Mouse (Mus musculus): ENCODE measurements at regions not wholly inside any gene's neighbourhood (a gene's known extent, or its start where the extent isn't known, plus 50 kb on each side); places are given as distances from the start of the nearest gene placed in this dataset.
A peak's percentile ranks its signal among the peaks of the same experiment; 100 is the strongest.

DNA sequence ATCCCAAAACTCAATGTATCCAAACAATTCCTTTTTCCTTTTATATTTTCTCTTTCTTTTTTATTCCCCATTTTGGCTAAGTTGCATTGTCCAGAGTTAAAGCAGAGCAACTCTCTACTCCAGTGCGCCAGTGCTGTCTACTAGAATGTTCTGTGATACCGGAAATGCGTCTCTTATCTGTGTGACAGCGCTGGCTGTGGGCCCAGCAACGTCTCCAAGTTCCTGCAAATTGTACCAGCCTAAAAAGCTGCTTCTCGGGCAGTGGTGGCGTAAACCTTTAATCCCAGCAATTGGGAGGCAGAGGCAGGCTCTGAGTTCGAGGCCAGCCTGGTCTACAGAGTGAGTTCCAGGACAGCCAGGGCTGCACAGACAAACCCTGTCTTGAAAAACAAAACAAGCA is 59.4 kb downstream of the Cox18 start:
- DNase-seq: no peak

DNA sequence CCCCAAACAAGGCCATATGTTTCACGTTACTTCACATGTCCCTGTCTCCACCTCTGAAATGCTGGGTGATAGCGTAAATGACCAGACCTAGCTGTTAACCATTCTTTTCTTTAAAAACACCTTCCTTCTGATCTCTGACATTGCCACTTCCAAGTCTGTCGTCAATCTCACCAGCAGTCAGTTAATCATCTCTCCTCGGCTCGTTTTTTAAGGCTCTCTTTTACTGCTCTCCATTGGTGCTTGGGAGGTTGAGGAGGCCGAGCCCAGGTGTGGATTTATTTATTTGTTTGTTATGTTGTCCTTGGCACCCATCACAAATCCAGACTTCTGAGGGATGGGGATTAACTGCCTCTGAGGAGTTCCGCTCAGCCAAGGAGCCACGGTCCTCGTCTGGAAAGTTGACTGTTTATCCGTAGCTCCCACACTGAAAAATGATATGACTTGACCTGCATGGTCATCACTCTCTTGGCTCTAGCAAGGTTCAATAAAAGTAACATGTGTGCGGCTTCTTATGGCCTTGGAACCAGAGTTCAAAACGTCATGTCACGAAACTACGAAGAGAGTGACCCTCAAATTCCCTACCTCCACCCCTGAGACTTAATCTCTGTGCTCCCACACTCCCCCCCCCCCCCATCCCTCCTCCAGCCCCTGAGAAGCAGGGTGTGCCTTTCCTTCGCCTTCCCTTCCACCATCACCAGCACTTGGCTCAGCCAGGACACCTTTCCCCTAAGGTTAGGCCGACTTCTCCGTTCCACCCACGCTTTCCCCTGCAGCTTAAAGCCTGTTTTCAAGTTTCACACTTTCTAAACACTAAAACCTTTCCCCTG is 60.6 kb downstream of the Cox18 start:
- no peak for DNase-seq

DNA sequence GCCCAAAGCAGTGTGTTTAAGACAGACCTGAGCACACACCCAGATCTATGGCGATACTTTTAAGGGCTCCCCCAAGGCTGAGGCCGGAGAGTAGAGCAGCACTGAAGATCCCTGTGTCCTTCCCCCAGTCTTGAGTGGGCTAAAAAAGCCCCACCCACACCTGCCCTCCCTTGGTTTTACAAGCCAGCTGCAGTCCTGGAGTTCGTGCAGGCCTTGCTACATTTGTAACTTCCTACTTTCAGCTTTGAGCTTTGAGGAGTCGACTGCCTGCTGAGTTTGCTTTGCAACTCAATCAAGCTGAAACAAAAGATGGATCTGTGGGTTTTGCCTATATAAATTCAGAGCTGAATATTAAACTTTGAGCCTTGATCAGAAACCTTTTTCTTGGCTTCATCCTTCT is 63.5 kb downstream of the Cox18 start:
- no peak for DNase-seq

DNA sequence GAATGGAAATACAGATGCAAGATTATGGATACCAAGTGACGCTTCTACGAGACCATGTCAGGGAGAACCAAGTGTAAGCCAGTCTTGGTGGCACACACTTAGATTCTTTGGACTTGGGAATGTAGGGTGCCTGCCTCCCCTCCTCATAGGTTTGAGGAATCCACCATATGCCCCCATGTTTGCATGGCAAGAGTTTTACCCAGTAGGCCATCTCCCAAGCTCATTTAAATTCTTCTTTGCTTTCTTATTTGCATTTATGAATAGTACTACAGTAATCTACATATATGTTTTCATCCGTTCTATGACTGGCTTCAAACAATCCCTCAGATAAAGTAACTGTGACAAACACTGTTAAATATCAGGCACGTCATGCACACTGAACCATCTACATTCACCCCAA is 67.3 kb downstream of the Cox18 start:
- DNase-seq: no peak

DNA sequence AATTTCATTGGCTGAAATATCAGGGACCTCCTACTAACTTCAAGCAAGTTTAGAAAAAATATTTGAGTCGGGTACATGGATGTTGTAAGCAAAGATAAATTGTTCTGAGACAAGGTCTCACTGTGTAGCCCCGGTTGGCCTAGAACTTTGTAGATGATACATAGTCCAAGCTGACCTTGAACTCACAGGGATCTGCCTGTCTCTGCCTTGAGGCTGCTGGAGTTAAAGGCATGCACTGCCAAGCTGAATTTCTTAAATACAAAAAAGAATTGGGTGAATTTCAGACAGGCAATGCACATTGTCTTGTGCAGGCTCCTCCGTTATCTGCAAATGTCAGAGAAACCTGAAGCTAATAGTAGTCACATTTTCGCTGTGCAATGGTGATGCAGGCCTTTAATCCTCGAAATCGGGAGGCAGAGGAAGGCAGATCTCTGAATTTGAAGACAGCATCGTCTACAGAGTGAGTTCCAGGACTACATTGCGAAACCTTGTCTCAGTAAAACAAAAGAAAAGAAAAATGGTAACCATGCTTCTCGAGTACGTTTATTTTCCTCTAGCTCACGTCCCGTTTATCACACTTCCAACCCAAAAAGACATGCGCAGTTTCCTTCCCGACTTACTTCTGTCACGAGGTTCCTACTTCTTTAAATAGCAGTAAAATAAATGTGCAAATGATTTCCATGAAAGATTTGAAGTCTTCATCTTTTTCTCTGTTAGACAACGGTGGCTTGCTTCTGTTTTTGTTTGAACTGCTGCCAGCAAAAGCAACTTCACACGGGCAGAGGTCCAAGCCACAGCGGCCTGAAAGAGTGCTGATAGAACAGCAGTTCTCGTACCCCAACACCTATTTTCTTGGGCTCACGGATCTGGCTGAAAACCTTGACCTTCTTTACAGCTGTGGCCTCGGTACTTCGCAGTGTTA is 73.9 kb downstream of the Cox18 start:
- DNase-seq: no peak

DNA sequence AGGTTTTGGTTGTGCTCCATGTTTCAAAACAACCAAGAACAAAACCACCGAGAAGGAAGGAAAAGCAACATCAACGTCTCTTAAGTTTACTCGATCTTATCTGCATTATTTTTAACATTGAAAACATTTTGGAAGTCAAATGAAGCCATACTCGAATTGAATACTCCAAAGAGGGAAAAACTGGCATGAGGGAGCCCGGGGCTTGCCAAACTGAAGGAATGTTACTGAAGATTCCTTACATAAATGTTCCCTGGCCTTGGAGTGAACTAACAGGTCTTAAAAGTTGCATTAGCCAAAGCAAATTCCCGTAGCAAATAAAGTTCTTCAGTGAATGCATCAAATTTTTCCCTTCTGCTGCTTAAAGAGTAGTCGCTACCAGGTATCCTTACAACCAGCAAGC is 87.8 kb downstream of the Cox18 start:
- no peak for DNase-seq

DNA sequence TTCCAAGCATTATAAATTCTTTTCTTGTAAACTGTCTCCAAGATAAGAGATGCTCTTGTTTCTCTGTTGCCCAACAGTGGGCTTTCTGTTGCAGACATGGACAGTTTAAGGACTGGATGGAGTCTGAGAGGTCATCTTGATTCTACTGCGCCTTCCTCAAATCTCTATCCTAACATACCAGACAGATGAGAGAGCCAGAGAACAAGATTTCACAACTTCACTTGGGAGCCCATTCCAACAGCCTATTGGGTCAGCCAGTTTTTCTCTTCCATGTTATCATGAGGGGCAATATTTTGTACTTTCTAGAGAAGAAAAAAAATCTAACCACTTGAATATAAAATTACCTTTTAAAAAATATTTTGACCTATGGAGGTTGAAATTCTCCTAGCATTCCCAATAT is 116.8 kb downstream of the Cox18 start:
- no peak for DNase-seq

DNA sequence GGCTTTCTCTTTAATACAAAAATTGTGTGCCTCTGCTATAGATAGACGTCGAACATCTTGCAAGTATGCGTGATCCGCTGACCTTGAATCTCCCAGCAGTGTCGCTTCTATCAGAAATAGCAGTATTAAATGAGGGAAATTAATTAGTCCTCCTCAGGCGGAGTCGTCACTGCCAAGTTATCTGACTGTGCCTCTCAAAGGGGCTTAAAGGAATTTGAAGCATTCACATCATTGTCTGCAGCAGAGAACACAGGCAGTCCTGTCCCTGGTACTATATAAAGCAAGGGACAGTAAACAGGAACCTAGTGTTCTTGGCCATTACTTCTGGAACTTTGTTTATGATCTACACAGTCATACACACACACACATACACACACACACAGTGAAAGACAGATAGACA is 119.1 kb downstream of the Cox18 start:
- no peak for DNase-seq

DNA sequence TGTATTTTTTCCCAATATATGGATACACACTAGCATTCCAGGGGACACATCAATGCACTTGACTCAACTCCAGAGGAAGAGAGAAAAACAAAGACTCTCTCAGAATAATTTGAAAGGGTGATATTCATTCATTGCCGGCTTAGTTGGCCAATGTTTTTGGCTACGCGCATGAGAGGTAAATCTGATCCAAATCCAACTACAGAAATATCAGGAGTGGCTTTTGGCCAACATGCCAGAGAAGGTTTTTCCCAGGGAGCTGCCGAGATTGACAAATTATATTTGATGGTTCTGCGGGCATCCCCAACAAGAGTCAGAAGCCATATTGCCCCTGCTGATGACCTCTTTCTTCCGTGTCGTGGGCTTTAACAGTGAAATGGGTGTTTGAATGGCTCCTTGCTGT is 135.3 kb downstream of the Cox18 start:
- no peak for DNase-seq

DNA sequence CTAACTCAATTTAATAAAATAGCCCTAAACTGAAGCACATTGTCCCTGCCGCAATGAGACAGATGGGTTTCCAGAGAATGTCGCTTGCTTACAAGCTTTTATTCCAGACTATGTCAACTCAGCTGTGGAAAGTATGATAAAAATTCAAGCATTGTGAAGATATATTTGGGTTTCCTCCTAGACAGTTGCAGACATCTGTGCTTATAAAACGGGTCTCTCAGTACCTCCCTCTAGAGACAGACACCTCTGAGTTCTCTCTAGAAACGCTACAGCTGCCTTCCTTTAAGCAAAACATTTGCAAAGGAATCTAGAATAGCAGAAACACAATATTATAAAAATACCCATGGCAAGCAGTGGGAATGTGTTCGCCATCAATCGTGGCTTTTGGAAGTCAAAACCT is 137.3 kb downstream of the Cox18 start:
- DNase-seq: no peak

DNA sequence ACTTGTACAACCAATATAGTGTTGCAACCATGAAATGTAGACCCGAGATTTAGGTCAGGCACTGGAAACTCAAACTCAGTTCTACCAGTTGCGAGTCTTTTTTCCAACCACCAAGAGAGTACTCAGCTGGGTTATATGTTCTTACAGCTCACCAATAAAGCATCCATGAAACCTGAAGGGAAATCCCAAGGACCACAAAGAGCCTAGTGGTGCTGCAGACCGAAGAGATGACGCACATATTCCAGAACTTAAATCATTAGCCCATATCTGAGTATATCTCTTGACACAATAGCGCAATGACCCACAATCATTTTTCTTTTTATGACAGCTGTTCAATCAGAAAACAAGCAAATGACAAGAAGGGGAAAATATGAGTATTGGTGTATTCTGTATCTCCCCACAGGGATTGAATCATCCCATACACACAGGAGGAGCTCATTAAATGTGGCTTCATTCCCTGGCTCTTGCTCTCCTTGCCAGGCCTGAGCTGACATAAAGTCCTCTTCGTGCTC is 146.7 kb downstream of the Cox18 start:
- DNase-seq: no peak

DNA sequence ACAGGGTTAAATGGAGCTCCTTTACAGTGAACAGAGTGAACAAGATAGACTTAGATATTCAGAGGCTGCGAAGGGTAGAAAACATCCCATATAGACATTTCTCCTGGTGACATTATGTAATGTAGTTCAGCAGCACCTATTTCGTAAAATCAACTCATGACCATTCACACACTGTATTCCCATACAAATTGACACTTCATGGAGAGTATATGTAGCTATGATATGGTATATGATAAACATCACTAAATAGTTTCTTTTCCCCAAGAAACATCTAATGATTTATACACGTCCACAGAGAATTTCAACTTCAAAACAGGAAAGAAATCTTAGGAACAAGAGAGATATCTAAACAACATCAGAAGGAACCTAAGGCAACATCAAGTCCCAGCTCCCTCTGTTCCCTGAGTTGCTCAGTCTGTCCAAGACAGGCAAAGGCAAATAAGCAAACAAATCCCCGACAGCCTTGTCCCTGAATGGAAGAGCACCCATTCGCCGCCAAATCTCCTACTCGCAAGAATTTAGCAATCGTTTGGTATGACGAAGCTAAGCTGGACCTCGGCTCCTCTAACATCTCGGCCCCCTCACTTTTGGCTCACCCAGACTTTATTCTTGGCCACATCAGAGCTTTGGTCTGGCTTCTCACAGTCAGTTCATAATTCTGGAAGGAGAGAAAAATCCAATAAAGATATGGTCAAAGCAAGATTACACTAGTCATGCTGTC is 148.0 kb downstream of the Cox18 start:
- no peak for DNase-seq

DNA sequence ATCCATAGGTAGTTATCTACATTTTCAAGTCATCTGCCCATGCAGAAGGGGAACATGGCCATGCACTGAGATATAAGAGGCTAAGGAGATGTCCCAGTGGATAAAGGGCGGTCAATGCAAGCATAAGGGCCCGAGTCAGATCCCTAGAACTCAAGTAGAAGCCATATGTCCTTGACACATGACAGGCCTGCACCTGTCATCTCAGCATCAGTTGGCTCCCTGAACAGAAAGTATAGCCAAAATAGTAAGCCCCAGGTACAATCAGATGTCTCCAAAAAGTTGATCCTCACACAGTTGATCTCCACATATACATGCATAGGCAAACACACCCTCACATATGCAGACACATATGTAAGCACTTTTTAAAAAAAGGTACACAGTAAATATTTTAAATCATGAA is 152.0 kb downstream of the Cox18 start:
- DNase-seq: no peak

DNA sequence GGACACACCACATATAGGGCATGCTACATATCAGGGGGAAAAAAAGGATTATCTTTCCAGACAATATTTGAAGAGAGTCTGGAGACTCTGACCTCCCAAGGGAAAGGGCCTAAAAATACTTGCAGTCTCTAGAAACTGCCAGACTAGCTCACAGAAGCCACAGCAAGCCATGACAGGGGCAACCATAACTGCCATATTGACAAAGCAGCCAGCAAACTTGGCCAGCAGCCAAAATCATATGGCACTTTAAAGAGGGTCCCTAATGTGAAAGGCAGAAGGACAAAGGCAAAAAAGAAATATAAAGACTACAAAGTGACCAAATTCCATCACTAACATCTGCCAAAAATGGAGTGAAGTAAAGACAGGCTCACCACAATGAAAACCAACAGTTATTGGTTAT is 155.2 kb downstream of the Cox18 start:
- DNase-seq: no peak

DNA sequence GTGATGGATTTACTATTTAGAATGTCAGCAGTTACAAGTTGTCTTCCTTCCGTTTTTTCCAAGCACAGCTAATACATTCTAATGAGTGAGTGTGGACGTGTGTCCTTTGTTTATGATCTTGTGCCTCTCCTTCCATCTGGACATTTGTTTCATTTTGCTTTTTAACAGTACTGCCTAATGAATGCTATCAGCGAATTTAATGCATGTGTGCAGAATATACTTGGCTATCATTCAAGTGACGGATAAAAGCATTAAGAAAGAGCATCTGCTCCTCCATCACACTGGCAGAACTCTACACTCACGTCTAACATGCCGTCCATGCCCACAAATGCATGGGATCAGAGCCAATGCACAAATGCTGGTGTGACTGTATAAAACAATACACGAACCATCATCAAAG is 156.0 kb downstream of the Cox18 start:
- no peak for DNase-seq

DNA sequence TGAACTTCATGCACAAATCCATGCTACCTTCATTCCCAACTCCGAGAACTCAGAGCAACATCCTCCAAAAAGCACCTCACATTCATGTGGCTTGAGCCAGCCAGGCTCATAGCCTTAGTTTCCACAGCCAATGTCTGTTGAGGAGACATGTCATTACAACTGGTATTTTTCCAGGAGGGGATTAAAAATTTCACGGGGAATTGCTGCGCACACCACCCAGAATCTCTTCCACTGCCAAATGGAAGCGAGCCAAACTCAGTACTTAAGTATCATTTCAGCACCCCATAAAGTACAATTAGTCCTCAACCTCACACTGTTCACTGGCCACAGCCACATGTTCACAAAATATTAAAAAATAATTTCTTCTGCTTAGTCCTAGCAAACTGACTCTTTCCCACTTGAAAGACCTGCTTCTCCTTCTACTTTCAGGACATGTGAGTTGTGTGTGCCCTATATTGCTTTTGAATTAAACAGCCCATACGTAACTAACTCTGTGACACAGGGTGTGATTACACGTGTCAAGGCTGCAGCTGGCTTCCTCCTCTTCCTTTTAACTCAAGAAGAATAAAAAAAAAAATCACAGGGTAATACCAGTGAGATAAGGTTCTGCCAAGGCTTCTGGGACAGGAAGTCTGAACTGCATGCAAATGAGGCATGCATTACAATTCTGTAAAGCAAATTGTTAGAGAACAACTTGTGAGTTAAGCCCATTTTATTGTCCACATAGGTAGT is 157.8 kb downstream of the Cox18 start:
- DNase-seq: no peak

DNA sequence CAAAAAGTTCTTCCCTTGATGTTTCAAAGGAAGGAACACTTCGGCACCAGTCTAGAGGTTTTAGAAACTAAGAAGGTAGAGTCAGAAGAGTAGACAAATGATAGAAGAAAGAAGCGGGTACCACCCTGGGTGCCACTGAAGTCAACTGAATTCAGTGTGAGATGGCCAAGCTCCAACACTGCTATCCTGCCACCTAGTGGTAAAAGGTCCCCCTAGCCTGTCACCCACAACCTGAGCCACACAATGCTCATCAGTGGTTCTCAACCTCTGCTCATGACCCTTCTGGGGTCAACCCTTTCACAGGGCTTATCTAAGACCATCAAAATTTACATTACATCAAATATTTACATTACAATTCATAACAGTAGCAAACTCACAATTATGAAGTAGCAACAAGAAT is 168.1 kb downstream of the Cox18 start:
- DNase-seq: no peak

DNA sequence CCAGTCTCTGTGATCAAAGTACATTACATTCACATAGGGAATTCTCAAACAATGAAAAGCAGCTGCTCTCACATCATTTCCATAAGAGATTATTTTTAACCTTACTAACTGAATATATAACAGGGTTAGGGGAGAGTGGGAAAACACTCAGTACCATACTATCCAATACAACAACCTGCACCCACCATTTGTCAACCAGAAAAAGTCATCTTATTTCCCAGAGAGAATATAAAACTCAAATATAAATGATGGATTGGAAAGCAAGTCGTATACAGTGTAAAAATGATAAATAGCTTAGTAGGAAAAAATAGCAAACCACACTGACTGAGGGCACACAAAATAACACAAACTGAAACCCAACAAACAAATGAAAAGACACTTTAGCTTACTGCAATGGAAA is 169.4 kb upstream of the Adamts3 start:
- no peak for DNase-seq

DNA sequence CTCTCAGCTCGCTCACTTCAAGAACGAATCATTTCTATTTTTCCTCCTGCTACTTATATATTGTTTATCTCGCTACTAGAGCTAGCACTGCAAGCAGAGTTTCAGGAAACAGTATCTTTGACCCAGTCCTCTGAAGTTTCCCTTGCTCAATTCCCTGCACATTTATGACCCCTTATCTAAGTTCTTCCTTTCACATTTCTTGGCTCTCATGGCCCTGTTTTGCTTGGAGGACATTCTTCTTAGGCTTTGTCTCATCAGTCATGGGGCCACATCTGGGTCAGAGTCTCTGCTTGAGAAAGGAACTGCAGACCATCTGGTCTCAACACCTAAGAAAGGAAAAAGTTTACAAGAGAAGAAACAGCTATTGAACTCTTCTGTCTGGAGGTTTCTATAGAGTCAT is 166.7 kb upstream of the Adamts3 start:
- DNase-seq: no peak

DNA sequence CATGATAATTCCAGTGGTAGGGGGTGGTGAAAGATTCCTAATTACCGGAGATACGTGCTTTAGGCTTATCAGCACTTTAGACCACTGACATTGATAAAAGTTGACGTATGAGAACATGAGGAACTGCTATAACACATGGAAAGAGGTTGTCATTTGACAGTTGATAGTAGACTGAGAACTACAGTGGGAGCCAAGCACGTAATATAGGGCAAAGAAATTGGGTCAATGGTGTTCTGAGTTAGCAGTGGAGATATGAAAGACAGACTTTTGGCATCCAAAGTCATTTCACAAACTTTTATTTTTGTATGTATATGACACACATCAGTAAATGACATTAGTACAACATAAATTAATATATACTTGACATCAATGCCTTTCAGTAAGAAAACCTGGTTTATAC is 159.6 kb upstream of the Adamts3 start:
- no peak for DNase-seq

DNA sequence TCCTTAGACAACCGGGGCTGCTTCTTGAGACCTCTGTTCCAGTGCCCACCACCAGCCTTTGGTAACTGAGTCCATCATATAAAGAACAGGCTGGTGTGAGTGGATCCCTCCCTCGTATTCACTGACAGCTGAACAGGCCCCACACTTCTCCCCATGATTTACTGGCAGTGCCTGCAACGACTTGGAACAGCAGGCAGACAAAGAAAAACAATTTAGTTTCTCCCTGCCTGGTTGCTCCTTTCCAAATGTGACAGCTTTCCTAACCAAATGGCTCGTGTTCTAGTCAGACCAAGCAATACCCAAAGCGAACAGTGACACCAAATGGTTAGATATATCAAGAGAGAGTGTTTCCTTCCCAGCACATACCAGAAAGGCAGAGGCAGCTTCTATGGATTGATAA is 150.0 kb upstream of the Adamts3 start:
- peak; percentile 37 for DNase-seq

DNA sequence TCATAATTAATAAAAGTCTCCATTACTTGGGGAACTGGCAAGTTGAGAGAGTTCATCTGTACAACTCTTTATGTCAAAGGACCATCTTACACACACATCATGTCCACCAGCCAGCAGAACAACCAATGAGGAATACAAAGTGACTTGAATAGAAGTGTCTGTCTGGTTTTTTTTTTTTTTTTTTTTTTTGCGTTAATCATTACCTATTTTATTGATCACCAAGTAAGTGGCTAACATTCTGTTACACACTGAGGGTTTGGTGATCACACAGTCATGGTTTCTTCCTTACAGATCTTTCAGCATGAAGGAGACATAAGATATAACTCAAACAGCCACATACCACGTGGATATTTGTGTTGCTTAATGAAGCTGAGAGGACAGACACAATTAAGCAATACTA is 147.6 kb upstream of the Adamts3 start:
- no peak for DNase-seq

DNA sequence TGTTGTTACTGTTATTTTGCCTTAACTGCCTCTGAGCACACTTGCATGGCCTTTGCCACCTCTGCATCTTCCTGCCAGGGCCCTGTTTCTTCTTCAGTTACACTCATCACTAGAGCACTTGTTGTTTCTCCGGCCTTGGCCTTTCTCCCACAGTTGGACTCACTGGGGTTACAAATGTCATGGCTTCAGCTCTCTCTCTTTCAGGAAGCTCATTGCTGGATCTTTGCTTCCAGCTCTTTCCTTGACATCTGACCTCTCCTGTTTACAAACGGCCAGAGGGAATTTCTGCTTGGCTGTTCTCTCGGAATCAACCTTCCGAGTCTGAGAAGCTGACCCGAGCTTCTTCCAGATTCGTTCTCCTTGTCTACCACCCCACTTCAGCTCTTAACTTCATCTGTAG is 146.6 kb upstream of the Adamts3 start:
- DNase-seq: no peak
